ENCODE assay signal across 10 mouse cellular contexts in the genomic region with DNA sequence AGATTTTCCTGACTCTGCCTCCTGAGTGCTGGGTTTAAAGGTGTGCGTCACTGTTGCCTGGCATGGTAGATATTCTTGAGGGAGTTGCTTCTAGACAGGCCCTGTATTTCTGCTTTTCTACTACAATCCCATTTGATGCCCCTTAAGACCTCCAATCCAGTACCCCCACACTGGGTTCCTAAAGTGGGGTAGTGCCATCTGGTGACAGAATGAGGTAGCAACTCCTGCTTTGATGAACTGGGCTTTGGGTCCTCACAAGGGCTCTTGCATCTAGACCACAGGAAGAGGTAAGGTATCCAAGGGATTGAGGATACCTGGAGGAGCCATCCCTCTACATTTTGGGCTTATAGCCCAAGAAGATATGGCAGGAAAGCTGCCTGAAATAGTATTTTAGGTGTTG. TPM values are rescaled to one million over a fixed set of nuclear protein-coding genes. Genes with fewer than 3 reads are reported as not detected.
DNase-seq lines count a peak whose midpoint lies in the region; ATAC-seq and TF ChIP-seq lines count a peak whose summit lies in the region.
"Had no signal": no experiment of that assay in that cellular context is flagged by ENCODE, and none has a peak within 500 bp of the region (broad histone marks: within the 10 kb centered on the region; RNA-seq: fewer than 3 reads in every experiment).

No protein-coding gene starts in this region.

- TF ChIP-seq RAD21 in CH12.LX (IDR thresholded peaks at IDR 0.05; ENCODE audit: low read depth, low read length), result peak; percentile 62

- DNase-seq in kidney, adult 18-20 months, result peak; percentile 14
- DNase-seq in A20 (ENCODE audit: low read depth, low spot score) (peak; percentile 58), CH12.LX (ENCODE audit: extremely low read depth) (peak; percentile 12)
- DNase-seq in heart, postnatal 4 days, result peak; percentile 40
- DNase-seq in thymus, postnatal 4 days, result peak; percentile 54
- no peak for DNase-seq in gastrocnemius, adult 8-10 months (ENCODE audit: low spot score in 2 of 2)

- H3K36me3 ChIP-seq in kidney, embryonic 15.5 days, result peaks cover 1% of the 10 kb centered on the region; the same call in 1 of the 2 replicates
- H3K36me3 ChIP-seq in CH12.LX (replicated peaks in 1 of 2; ENCODE audit: control insufficient read depth in 1 of 2, insufficient read depth in 1 of 2, low read length in 1 of 2), result no peaks in the 10 kb centered on the region
- H3K36me3 ChIP-seq: hindbrain, embryonic 15.5 days; stomach, embryonic 15.5 days had no signal

- no peak overlapping the region for H3K4me3 ChIP-seq in kidney, embryonic 15.5 days (replicated peaks)
- H3K4me3 ChIP-seq in CH12.LX (replicated peaks in 1 of 3; ENCODE audit: low read depth in 2 of 3, low read length in 2 of 3, poor library complexity in 1 of 3), result no peak overlapping the region
- H3K4me3 ChIP-seq: hindbrain, embryonic 15.5 days; megakaryocyte, embryonic 14.5 days; stomach, embryonic 15.5 days had no signal

- 91% methylated on average over 1 of the region's 1 CpGs for WGBS in kidney, embryonic 15.5 days

- H3K4me2 ChIP-seq in kidney, embryonic 15.5 days, result no peak overlapping the region
- no peak overlapping the region for H3K4me2 ChIP-seq in CH12.LX (ENCODE audit: insufficient read depth, low read depth, poor library complexity, severe bottlenecking)
- H3K4me2 ChIP-seq: hindbrain, embryonic 15.5 days; stomach, embryonic 15.5 days had no signal

- peak in 1 of 2 experiments; percentile 74; a peak in 2 of 4 replicates for TF ChIP-seq CTCF in CH12.LX (conservative IDR thresholded peaks at IDR 0.05 in 1 of 2, IDR thresholded peaks at IDR 0.05 in 1 of 2; ENCODE audit: low read depth in 2 of 2, low read length in 2 of 2)

- H3K79me2 ChIP-seq in CH12.LX (replicated peaks; ENCODE audit: control insufficient read depth, extremely low read depth, insufficient read depth, poor library complexity, severe bottlenecking), result peaks cover 12% of the 10 kb centered on the region

- H3K4me1 ChIP-seq in kidney, embryonic 15.5 days, result peaks cover 8% of the 10 kb centered on the region
- peaks cover 0 to 10% of the 10 kb centered on the region in 2 experiments; a peak in 2 of 4 replicates for H3K4me1 ChIP-seq in CH12.LX (ENCODE audit: control insufficient read depth in 1 of 2, insufficient read depth in 2 of 2)
- H3K4me1 ChIP-seq: stomach, embryonic 15.5 days had no signal

- dilution Hi-C loops in CH12.LX (cut with MboI; ENCODE audit: extremely low pct_ligation_motif_present, extremely low pct_unique_long_range_greater_than_20kb, low sequenced_read_pairs), result no loop called here

- TF ChIP-seq EP300 in CH12.LX (IDR thresholded peaks at IDR 0.05; ENCODE audit: low read length), result no peak

- in situ Hi-C loops in CH12.LX (cut with MboI; ENCODE audit: low pct_ligation_motif_present, low pct_unique_long_range_greater_than_20kb, low sequenced_read_pairs), result loop anchor here (10.0 kb wide), 1 partner anchor 134 kb away; the partner anchor contains the start of gene Tex264

- no peaks in the 10 kb centered on the region for H3K27me3 ChIP-seq in kidney, embryonic 15.5 days
- no peaks in the 10 kb centered on the region for H3K27me3 ChIP-seq in CH12.LX (replicated peaks)
- H3K27me3 ChIP-seq: hindbrain, embryonic 15.5 days; stomach, embryonic 15.5 days had no signal

- H3K27ac ChIP-seq in kidney, embryonic 15.5 days, result no peak overlapping the region
- no peak overlapping the region for H3K27ac ChIP-seq in CH12.LX (ENCODE audit: insufficient read depth, low read depth)
- H3K27ac ChIP-seq: hindbrain, embryonic 15.5 days; stomach, embryonic 15.5 days had no signal

- no peak for ATAC-seq in kidney, embryonic 15.5 days (replicated peaks; ENCODE audit: low FRiP score)

- TF ChIP-seq POLR2A in CH12.LX (IDR thresholded peaks at IDR 0.05; ENCODE audit: low read depth, low read length), result no peak

- no peaks in the 10 kb centered on the region for H3K9me3 ChIP-seq in kidney, embryonic 15.5 days (replicated peaks)
- H3K9me3 ChIP-seq in CH12.LX (replicated peaks; ENCODE audit: low read length), result no peaks in the 10 kb centered on the region
- H3K9me3 ChIP-seq: hindbrain, embryonic 15.5 days; megakaryocyte, embryonic 14.5 days; stomach, embryonic 15.5 days had no signal

- no peak overlapping the region for H3K9ac ChIP-seq in kidney, embryonic 15.5 days
- no peak overlapping the region for H3K9ac ChIP-seq in CH12.LX (ENCODE audit: insufficient read depth, low read depth)
- H3K9ac ChIP-seq: hindbrain, embryonic 15.5 days; stomach, embryonic 15.5 days had no signal

TF ChIP-seq in CH12.LX, 34 proteins besides CTCF, POLR2A, EP300 and RAD21:
- 0 out of 2 replicates have a peak, but pooled peaks have one; percentile 27 for TF ChIP-seq MAZ (IDR thresholded peaks at IDR 0.05; ENCODE audit: low read depth, low read length)
- TF ChIP-seq SMC3 (IDR thresholded peaks at IDR 0.05; ENCODE audit: low read depth, low read length), result peak; percentile 73
- no peak for TF ChIP-seq NELFE (IDR thresholded peaks at IDR 0.05; ENCODE audit: low read depth, low read length)
TF ChIP-seq in CH12.LX: peak in this region for 2.

RNA-seq across cellular contexts. Expression of gene Dcaf1, which starts 2.5 kb away (rescaled TPM):
- 26.8 and 27.6 TPM in 2 replicates for polyA plus RNA-seq in kidney, embryonic 15.5 days (2015; fragmentation: Nextera tagmentation; extraction: Ambion mirVana)
- total RNA-seq in CH12.LX (2012; rRNA removed), result 43.9 and 48.5 TPM in 2 replicates
- 40.9 and 44.9 TPM in 2 replicates for total RNA-seq in CH12.LX (2014; rRNA removed)
- 36.1 and 42.9 TPM in 2 replicates for polyA plus RNA-seq in CH12.LX (2012; ENCODE audit: insufficient read length, low read depth)
- 10 to 100 TPM; 28.8 to 29.5 TPM for total RNA-seq in heart, postnatal 4 days (2021)
- total RNA-seq in gastrocnemius, adult 8-10 months (2022), result 10 to 100 TPM; 18.7 to 29.7 (median 24.3) TPM

RNA-seq across cellular contexts. Expression of gene Rad54l2, which starts 30.2 kb away (rescaled TPM):
- polyA plus RNA-seq in kidney, embryonic 15.5 days (2015; fragmentation: Nextera tagmentation; extraction: Ambion mirVana), result 7.7 and 8.8 TPM in 2 replicates
- total RNA-seq in CH12.LX (2012; rRNA removed) (11.5 and 11.6 TPM in 2 replicates), CH12.LX (2014; rRNA removed) (7.1 and 7.2 TPM in 2 replicates)
- 13.3 and 16.5 TPM in 2 replicates for polyA plus RNA-seq in CH12.LX (2012; ENCODE audit: insufficient read length, low read depth)
- total RNA-seq in heart, postnatal 4 days (2021), result 10 to 100 TPM; 17.8 to 18.2 TPM
- 1 to 10 TPM; 6.2 to 7.8 (median 7.2) TPM for total RNA-seq in gastrocnemius, adult 8-10 months (2022)

Comparison
In these comparisons a context has a peak if more than half of its experiments do, and no peak if none do; other contexts are left out.
1. DNase-seq: peak in kidney, adult 18-20 months (single experiment), A20 (single experiment), CH12.LX (single experiment), heart, postnatal 4 days (single experiment) and thymus, postnatal 4 days (single experiment); none in gastrocnemius, adult 8-10 months (0 of 2).